Mouse (Mus musculus) stomach, embryonic 15.5 days (tissue): Measurements from ENCODE around the gene Polr1d. TPM values are rescaled to one million over a fixed set of nuclear protein-coding genes. Genes with fewer than 3 reads are reported as not detected.

Source experiments
- ATAC-seq: fragments of 200-750 bp; cut with Nextera tagmentation; 2 replicates; pipeline ENCODE4 v1.8.0; 2017; ENCODE audit warnings: low read depth, moderate number of reproducible peaks, moderate TSS enrichment; ENCODE audit not compliant: insufficient read depth, low FRiP score
- H3K27ac ChIP-seq: fragments of 300-500 bp; sonication (generic); 2 replicates; pipeline ENCODE4 v1.5.1; 2015; ENCODE audit warnings: mild to moderate bottlenecking, inconsistent platforms
- H3K27me3 ChIP-seq: fragments of 300-500 bp; sonication (generic); replicated peaks from 2 replicates; pipeline ENCODE4 v1.6.1; 2015; ENCODE audit warnings: inconsistent platforms
- H3K36me3 ChIP-seq: fragments of 300-500 bp; sonication (generic); 2 replicates; pipeline ENCODE4 v1.6.1; 2015; ENCODE audit warnings: inconsistent platforms
- H3K4me1 ChIP-seq: fragments of 300-500 bp; sonication (generic); 2 replicates; pipeline ENCODE4 v1.6.1; 2015; ENCODE audit warnings: inconsistent platforms
- H3K4me2 ChIP-seq: fragments of 300-500 bp; sonication (generic); 2 replicates; pipeline ENCODE4 v1.6.1; 2015; ENCODE audit warnings: mild to moderate bottlenecking, inconsistent platforms
- H3K4me3 ChIP-seq: fragments of 300-500 bp; sonication (generic); replicated peaks from 2 replicates; pipeline ENCODE4 v1.5.1; 2015; ENCODE audit warnings: inconsistent platforms
- H3K9ac ChIP-seq: fragments of 300-500 bp; sonication (generic); 2 replicates; pipeline ENCODE4 v1.6.1; 2015; ENCODE audit warnings: inconsistent platforms
- H3K9me3 ChIP-seq: fragments of 300-500 bp; sonication (generic); 2 replicates; pipeline ENCODE4 v1.6.1; 2016; ENCODE audit warnings: inconsistent platforms
- WGBS: fragments of 180-500 bp; shearing (Covaris S2); methylation state at CpG from one replicate; pipeline ENCODE4 v1.1.7; 2015; 5-methylcytosine and 5-hydroxymethylcytosine counted together
- polyA plus RNA-seq: library from polyadenylated mRNA; unstranded; fragments of >200 nt; fragmentation: Nextera tagmentation; extraction: Ambion mirVana; gene quantifications from 2 replicates; pipeline ENCODE4 v1.2.1, GENCODE M21; 2015

Gene Polr1d
- polyA plus RNA-seq, 1 experiment from 2014 or later: 140 TPM

GRCm38 (mm10) chr5:147096586-147096985 lies 19.7 kb downstream of the Polr1d start:
- 94% methylated on average over 4 of the region's 4 CpGs for WGBS
- Histone ChIP-seq H3K27me3 (no peaks in the 10 kb centered on the region), H3K4me3 (no peak overlapping the region), H3K4me2 (no peak overlapping the region), H3K4me1 (no peaks in the 10 kb centered on the region), H3K9ac (no peak overlapping the region), H3K9me3 (no peaks in the 10 kb centered on the region), H3K36me3 (peaks cover 12% of the 10 kb centered on the region), H3K27ac (no peak overlapping the region)
- no peak for ATAC-seq

GRCm38 (mm10) chr5:147098667-147099066 lies 21.8 kb downstream of the Polr1d start:
- Histone ChIP-seq H3K9ac (no peak overlapping the region), H3K36me3 (peaks cover 15% of the 10 kb centered on the region), H3K9me3 (no peaks in the 10 kb centered on the region), H3K4me3 (no peak overlapping the region), H3K27ac (no peak overlapping the region), H3K27me3 (no peaks in the 10 kb centered on the region), H3K4me1 (no peaks in the 10 kb centered on the region), H3K4me2 (no peak overlapping the region)
- WGBS: 74% methylated on average over 7 of the region's 7 CpGs
- no peak for ATAC-seq

GRCm38 (mm10) chr5:147100180-147100579 lies 23.3 kb downstream of the Polr1d start:
- Histone ChIP-seq H3K4me3 (no peak overlapping the region), H3K27ac (no peak overlapping the region), H3K9ac (no peak overlapping the region), H3K4me1 (no peaks in the 10 kb centered on the region), H3K27me3 (no peaks in the 10 kb centered on the region), H3K36me3 (peaks cover 21% of the 10 kb centered on the region), H3K9me3 (no peaks in the 10 kb centered on the region), H3K4me2 (no peak overlapping the region)
- ATAC-seq: no peak
- WGBS: 82% methylated on average over 2 of the region's 2 CpGs

- ATAC-seq: no peak; the same call in 1 of the 2 replicates
- WGBS: 90% methylated on average over 6 of the region's 6 CpGs
Measured at GRCm38 (mm10) chr5:147102295-147102694, 25.4 kb downstream of the Polr1d start.

GRCm38 (mm10) chr5:147107276-147107675 lies 30.4 kb downstream of the Polr1d start:
- H3K9ac ChIP-seq: no peak overlapping the region
- no peak overlapping the region for H3K27ac ChIP-seq
- no peak for ATAC-seq
- H3K4me1 ChIP-seq: no peaks in the 10 kb centered on the region
- H3K9me3 ChIP-seq: no peaks in the 10 kb centered on the region
- WGBS: 96% methylated on average over 3 of the region's 3 CpGs
- no peak overlapping the region for H3K4me3 ChIP-seq
- no peaks in the 10 kb centered on the region for H3K27me3 ChIP-seq
- no peak overlapping the region for H3K4me2 ChIP-seq
- H3K36me3 ChIP-seq: peaks cover 32% of the 10 kb centered on the region

More at GRCm38 (mm10) chr5:147102295-147102694, 25.4 kb downstream of the Polr1d start:
- Histone ChIP-seq H3K9ac (no peak overlapping the region), H3K36me3 (peaks cover 33% of the 10 kb centered on the region), H3K4me2 (no peak overlapping the region), H3K4me1 (no peaks in the 10 kb centered on the region), H3K27me3 (no peaks in the 10 kb centered on the region), H3K27ac (no peak overlapping the region), H3K4me3 (no peak overlapping the region), H3K9me3 (no peaks in the 10 kb centered on the region)

- Histone ChIP-seq H3K9ac (no peak overlapping the region), H3K4me3 (no peak overlapping the region), H3K27ac (no peak overlapping the region), H3K36me3 (peaks cover 35% of the 10 kb centered on the region), H3K4me1 (no peaks in the 10 kb centered on the region), H3K27me3 (no peaks in the 10 kb centered on the region), H3K9me3 (no peaks in the 10 kb centered on the region), H3K4me2 (no peak overlapping the region)
- WGBS: 85% methylated on average over 13 of the region's 13 CpGs
- ATAC-seq: no peak
Measured at GRCm38 (mm10) chr5:147108861-147109591, 32.2 kb downstream of the Polr1d start.

- H3K36me3 ChIP-seq: peaks cover 12% of the 10 kb centered on the region
- H3K27me3 ChIP-seq: no peaks in the 10 kb centered on the region
- H3K9ac ChIP-seq: no peak overlapping the region
- 80% methylated on average over 7 of the region's 7 CpGs for WGBS
- H3K4me2 ChIP-seq: no peak overlapping the region
- no peak overlapping the region for H3K4me3 ChIP-seq
- H3K27ac ChIP-seq: no peak overlapping the region
- H3K4me1 ChIP-seq: no peaks in the 10 kb centered on the region
- no peak for ATAC-seq
- no peaks in the 10 kb centered on the region for H3K9me3 ChIP-seq
Measured at GRCm38 (mm10) chr5:147114738-147115137, 37.9 kb downstream of the Polr1d start.

- no peak overlapping the region for H3K27ac ChIP-seq
- no peak overlapping the region for H3K9ac ChIP-seq
- no peak overlapping the region for H3K4me3 ChIP-seq
- H3K27me3 ChIP-seq: no peaks in the 10 kb centered on the region
- WGBS: 92% methylated on average over 4 of the region's 4 CpGs
- no peaks in the 10 kb centered on the region for H3K9me3 ChIP-seq
- peaks cover 12% of the 10 kb centered on the region for H3K36me3 ChIP-seq
- H3K4me1 ChIP-seq: no peaks in the 10 kb centered on the region
- no peak overlapping the region for H3K4me2 ChIP-seq
- no peak for ATAC-seq
Measured at GRCm38 (mm10) chr5:147115631-147116030, 38.8 kb downstream of the Polr1d start.

GRCm38 (mm10) chr5:147117027-147117426 lies 40.2 kb downstream of the Polr1d start:
- Histone ChIP-seq H3K9me3 (no peaks in the 10 kb centered on the region), H3K27me3 (no peaks in the 10 kb centered on the region), H3K36me3 (peaks cover 3% of the 10 kb centered on the region), H3K4me2 (no peak overlapping the region), H3K9ac (no peak overlapping the region), H3K4me1 (no peaks in the 10 kb centered on the region), H3K27ac (no peak overlapping the region), H3K4me3 (no peak overlapping the region)
- no peak for ATAC-seq
- 39% methylated on average over 6 of the region's 6 CpGs for WGBS

GRCm38 (mm10) chr5:147121146-147121545 lies 44.3 kb downstream of the Polr1d start:
- Histone ChIP-seq H3K4me2 (no peak overlapping the region), H3K9ac (no peak overlapping the region), H3K4me3 (no peak overlapping the region), H3K27ac (no peak overlapping the region), H3K9me3 (no peaks in the 10 kb centered on the region), H3K36me3 (no peaks in the 10 kb centered on the region), H3K27me3 (no peaks in the 10 kb centered on the region), H3K4me1 (no peaks in the 10 kb centered on the region)
- ATAC-seq: no peak
- WGBS: 91% methylated on average over 4 of the region's 4 CpGs

- WGBS: 60% methylated on average over 9 of the region's 9 CpGs
Measured at GRCm38 (mm10) chr5:147124794-147125193, 47.9 kb downstream of the Polr1d start.

GRCm38 (mm10) chr5:147125542-147126185 lies 48.8 kb downstream of the Polr1d start:
- no peak overlapping the region for H3K27ac ChIP-seq
- no peak overlapping the region for H3K9ac ChIP-seq
- no peaks in the 10 kb centered on the region for H3K4me1 ChIP-seq
- no peaks in the 10 kb centered on the region for H3K36me3 ChIP-seq
- ATAC-seq: no peak
- no peak overlapping the region for H3K4me3 ChIP-seq
- no peak overlapping the region for H3K4me2 ChIP-seq
- no peaks in the 10 kb centered on the region for H3K27me3 ChIP-seq
- WGBS: 87% methylated on average over 13 of the region's 13 CpGs
- no peaks in the 10 kb centered on the region for H3K9me3 ChIP-seq

More at GRCm38 (mm10) chr5:147124794-147125193, 47.9 kb downstream of the Polr1d start:
- H3K27ac ChIP-seq: no peak overlapping the region
- no peak for ATAC-seq
- H3K9ac ChIP-seq: no peak overlapping the region
- no peak overlapping the region for H3K4me2 ChIP-seq
- H3K27me3 ChIP-seq: no peaks in the 10 kb centered on the region
- no peaks in the 10 kb centered on the region for H3K4me1 ChIP-seq
- H3K36me3 ChIP-seq: no peaks in the 10 kb centered on the region
- no peak overlapping the region for H3K4me3 ChIP-seq
- no peaks in the 10 kb centered on the region for H3K9me3 ChIP-seq
